Comparison of ENCODE assay signal across 28 mouse cellular contexts in genomic region chr5:107040489-107040888, GRCm38 (mm10).
DNase-seq lines count a peak whose midpoint lies in the region; ATAC-seq and TF ChIP-seq lines count a peak whose summit lies in the region.
"Had no signal": no experiment of that assay in that cellular context is flagged by ENCODE, and none has a peak within 500 bp of the region (broad histone marks: within the 10 kb centered on the region; RNA-seq: fewer than 3 reads in every experiment).

No protein-coding gene starts in this region.

- H3K27ac ChIP-seq in kidney, adult 2 months (ENCODE audit: insufficient read depth, low read depth, low read length), result peak overlapping the region; percentile 20; the same call in 1 of the 2 replicates
- H3K27ac ChIP-seq in lung, postnatal 0 days (ENCODE audit: low read length), result peak overlapping the region; percentile 51; the same call in 1 of the 2 replicates
- no peak overlapping the region for H3K27ac ChIP-seq in intestine, postnatal 0 days (ENCODE audit: low read depth, low read length)
- H3K27ac ChIP-seq in stomach, postnatal 0 days (replicated peaks), result peak overlapping the region; percentile 84
- H3K27ac ChIP-seq in kidney, embryonic 16.5 days (ENCODE audit: low read length), result no peak overlapping the region
- H3K27ac ChIP-seq: forebrain, embryonic 13.5 days; hindbrain, embryonic 12.5 days; hindbrain, postnatal 0 days; layer of hippocampus, adult 2 months; limb, embryonic 10.5 days; limb, embryonic 15.5 days; liver, embryonic 15.5 days; midbrain, embryonic 12.5 days; neural tube, embryonic 13.5 days had no signal

- peak; percentile 55 for ATAC-seq in lung, postnatal 0 days
- peak; percentile 31; the same call in 1 of the 2 replicates for ATAC-seq in intestine, postnatal 0 days
- peak; percentile 59 for ATAC-seq in stomach, postnatal 0 days (ENCODE audit: low FRiP score, low TSS enrichment)
- ATAC-seq in kidney, embryonic 16.5 days (ENCODE audit: low FRiP score, low TSS enrichment), result no peak
- ATAC-seq: forebrain, embryonic 13.5 days; hindbrain, postnatal 0 days had no signal

- no peak for TF ChIP-seq CTCF in kidney, adult 2 months (conservative IDR thresholded peaks at IDR 0.05; ENCODE audit: insufficient read depth, insufficient read length, low read depth, low read length)
- TF ChIP-seq CTCF in lung, postnatal 0 days (IDR thresholded peaks at IDR 0.05), result no peak
- no peak for TF ChIP-seq CTCF in intestine, postnatal 0 days (IDR thresholded peaks at IDR 0.05; ENCODE audit: low read depth)
- TF ChIP-seq CTCF in stomach, postnatal 0 days (IDR thresholded peaks at IDR 0.05; ENCODE audit: low read depth), result no peak

- H3K9ac ChIP-seq in lung, postnatal 0 days (replicated peaks; ENCODE audit: low read depth), result no peak overlapping the region
- H3K9ac ChIP-seq in intestine, postnatal 0 days (ENCODE audit: low read depth, low read length), result no peak overlapping the region; the same call in 1 of the 2 replicates
- H3K9ac ChIP-seq in stomach, postnatal 0 days (ENCODE audit: low read length), result no peak overlapping the region
- no peak overlapping the region for H3K9ac ChIP-seq in kidney, embryonic 16.5 days (replicated peaks; ENCODE audit: low read length)
- H3K9ac ChIP-seq: forebrain, embryonic 13.5 days; hindbrain, embryonic 12.5 days; limb, embryonic 15.5 days; liver, embryonic 15.5 days; lung, embryonic 14.5 days; midbrain, embryonic 12.5 days; neural tube, embryonic 13.5 days had no signal

- H3K27me3 ChIP-seq in kidney, adult 2 months (replicated peaks; ENCODE audit: control insufficient read depth, insufficient read depth, low read length), result no peaks in the 10 kb centered on the region
- H3K27me3 ChIP-seq in lung, postnatal 0 days (replicated peaks; ENCODE audit: insufficient read depth, low read length), result no peaks in the 10 kb centered on the region
- no peaks in the 10 kb centered on the region for H3K27me3 ChIP-seq in intestine, postnatal 0 days (replicated peaks; ENCODE audit: control insufficient read depth, insufficient read depth, low read length)
- no peaks in the 10 kb centered on the region for H3K27me3 ChIP-seq in stomach, postnatal 0 days (ENCODE audit: control insufficient read depth, insufficient read depth, low read length)
- no peaks in the 10 kb centered on the region for H3K27me3 ChIP-seq in kidney, embryonic 16.5 days (ENCODE audit: insufficient read depth, low read length)
- H3K27me3 ChIP-seq: forebrain, embryonic 13.5 days; hindbrain, embryonic 12.5 days; limb, embryonic 15.5 days; liver, embryonic 15.5 days; neural tube, embryonic 13.5 days had no signal

- DNase-seq in kidney, adult 2 months, result peak; percentile 40
- no peak for DNase-seq in kidney, adult 8-10 months
- DNase-seq in lung, postnatal 0 days (ENCODE audit: low spot score), result peak; percentile 50
- DNase-seq in lung, postnatal 14 days, result no peak
- DNase-seq in stomach, postnatal 0 days (ENCODE audit: low spot score), result no peak
- DNase-seq in urinary bladder, postnatal 14 days (ENCODE audit: low spot score), result no peak
- DNase-seq: adrenal gland, postnatal 10 days; cerebellum, adult 11 months; cerebellum, adult 9-10 months; cerebellum, postnatal 36 days; gastrocnemius, postnatal 14 days; heart, adult 11 months; heart, postnatal 36 days; kidney, postnatal 25 days; lung, embryonic 14.5 days had no signal

- H3K4me1 ChIP-seq in kidney, adult 2 months (ENCODE audit: control insufficient read depth, insufficient read depth, low read length), result peaks cover 9% of the 10 kb centered on the region; the same call in 1 of the 2 replicates
- H3K4me1 ChIP-seq in lung, postnatal 0 days (ENCODE audit: insufficient read depth, low read depth, low read length), result no peaks in the 10 kb centered on the region
- peaks cover 4% of the 10 kb centered on the region; the same call in 1 of the 2 replicates for H3K4me1 ChIP-seq in intestine, postnatal 0 days (replicated peaks; ENCODE audit: control insufficient read depth, insufficient read depth, low read length)
- H3K4me1 ChIP-seq in stomach, postnatal 0 days (replicated peaks; ENCODE audit: control insufficient read depth, insufficient read depth), result peaks cover 4% of the 10 kb centered on the region; the same call in 1 of the 2 replicates
- peaks cover 12% of the 10 kb centered on the region for H3K4me1 ChIP-seq in kidney, embryonic 16.5 days (ENCODE audit: insufficient read depth, low read length)
- H3K4me1 ChIP-seq: forebrain, embryonic 13.5 days; hindbrain, embryonic 12.5 days; midbrain, embryonic 12.5 days; neural tube, embryonic 13.5 days had no signal

- TF ChIP-seq EP300 in lung, postnatal 0 days (IDR thresholded peaks at IDR 0.05), result no peak
- no peak for TF ChIP-seq EP300 in stomach, postnatal 0 days (optimal IDR thresholded peaks at IDR 0.05)

- H3K9me3 ChIP-seq in lung, postnatal 0 days (ENCODE audit: low read length), result no peaks in the 10 kb centered on the region
- no peaks in the 10 kb centered on the region for H3K9me3 ChIP-seq in intestine, postnatal 0 days (ENCODE audit: control insufficient read depth)
- H3K9me3 ChIP-seq in stomach, postnatal 0 days (ENCODE audit: control insufficient read depth, low read length), result no peaks in the 10 kb centered on the region
- no peaks in the 10 kb centered on the region for H3K9me3 ChIP-seq in kidney, embryonic 16.5 days (ENCODE audit: low read length)
- H3K9me3 ChIP-seq: forebrain, embryonic 13.5 days; G1E; hindbrain, embryonic 12.5 days; limb, embryonic 10.5 days; limb, embryonic 15.5 days; liver, embryonic 15.5 days; midbrain, embryonic 12.5 days had no signal

- 41% methylated on average over 10 of the region's 10 CpGs for WGBS in kidney, adult 2 months
- WGBS in lung, postnatal 0 days, result 59% methylated on average over 10 of the region's 10 CpGs
- WGBS in intestine, postnatal 0 days, result 37% methylated on average over 10 of the region's 10 CpGs
- WGBS in stomach, postnatal 0 days, result 40% methylated on average over 10 of the region's 10 CpGs
- 57% methylated on average over 10 of the region's 10 CpGs for WGBS in kidney, embryonic 16.5 days

- H3K4me2 ChIP-seq in lung, postnatal 0 days (replicated peaks; ENCODE audit: low read depth, low read length), result no peak overlapping the region
- no peak overlapping the region for H3K4me2 ChIP-seq in intestine, postnatal 0 days (replicated peaks; ENCODE audit: low read depth)
- H3K4me2 ChIP-seq in stomach, postnatal 0 days (replicated peaks; ENCODE audit: low read depth), result no peak overlapping the region
- no peak overlapping the region for H3K4me2 ChIP-seq in kidney, embryonic 16.5 days (replicated peaks; ENCODE audit: low read depth, low read length)
- H3K4me2 ChIP-seq: forebrain, embryonic 13.5 days; heart, embryonic 11.5 days; hindbrain, embryonic 12.5 days; limb, embryonic 15.5 days; liver, embryonic 15.5 days; lung, embryonic 14.5 days; midbrain, embryonic 12.5 days; neural tube, embryonic 13.5 days had no signal

- no peak for TF ChIP-seq POLR2A in kidney, adult 2 months (IDR thresholded peaks at IDR 0.05; ENCODE audit: low read depth, low read length)

- no peak overlapping the region for H3K4me3 ChIP-seq in kidney, adult 2 months (ENCODE audit: insufficient read depth, low read depth, low read length)
- no peak overlapping the region for H3K4me3 ChIP-seq in lung, postnatal 0 days (ENCODE audit: low read depth, low read length)
- H3K4me3 ChIP-seq in intestine, postnatal 0 days (ENCODE audit: low read depth, low read length), result no peak overlapping the region
- no peak overlapping the region for H3K4me3 ChIP-seq in stomach, postnatal 0 days (ENCODE audit: low read depth, low read length)
- H3K4me3 ChIP-seq in kidney, embryonic 16.5 days (ENCODE audit: low read length), result no peak overlapping the region
- H3K4me3 ChIP-seq: forebrain, embryonic 13.5 days; hindbrain, embryonic 12.5 days; layer of hippocampus, adult 2 months; limb, embryonic 10.5 days; limb, embryonic 15.5 days; liver, embryonic 15.5 days; midbrain, embryonic 12.5 days; neural tube, embryonic 13.5 days had no signal

- H3K36me3 ChIP-seq in kidney, adult 2 months (ENCODE audit: control insufficient read depth, insufficient read depth, low read length), result no peaks in the 10 kb centered on the region
- no peaks in the 10 kb centered on the region for H3K36me3 ChIP-seq in lung, postnatal 0 days (ENCODE audit: insufficient read depth, low read length)
- no peaks in the 10 kb centered on the region for H3K36me3 ChIP-seq in intestine, postnatal 0 days (ENCODE audit: control insufficient read depth, insufficient read depth)
- no peaks in the 10 kb centered on the region for H3K36me3 ChIP-seq in stomach, postnatal 0 days (ENCODE audit: control insufficient read depth, insufficient read depth, low read length)
- H3K36me3 ChIP-seq in kidney, embryonic 16.5 days (ENCODE audit: insufficient read depth, low read length), result no peaks in the 10 kb centered on the region
- H3K36me3 ChIP-seq: G1E; hindbrain, embryonic 12.5 days; limb, embryonic 10.5 days; limb, embryonic 15.5 days; liver, embryonic 15.5 days; midbrain, embryonic 12.5 days; neural tube, embryonic 13.5 days had no signal

Comparison
In these comparisons a context has a peak if more than half of its experiments do, and no peak if none do; other contexts are left out.
1. DNase-seq: peak in kidney, adult 2 months (single experiment) and lung, postnatal 0 days (single experiment); none in kidney, adult 8-10 months (0 of 2), lung, postnatal 14 days (single experiment), stomach, postnatal 0 days (single experiment) and urinary bladder, postnatal 14 days (single experiment).
2. H3K27ac ChIP-seq: peak in kidney, adult 2 months (single experiment), lung, postnatal 0 days (single experiment) and stomach, postnatal 0 days (single experiment); none in intestine, postnatal 0 days (single experiment) and kidney, embryonic 16.5 days (single experiment).